ENCODE assay signal across 8 mouse cellular contexts in the genomic region with DNA sequence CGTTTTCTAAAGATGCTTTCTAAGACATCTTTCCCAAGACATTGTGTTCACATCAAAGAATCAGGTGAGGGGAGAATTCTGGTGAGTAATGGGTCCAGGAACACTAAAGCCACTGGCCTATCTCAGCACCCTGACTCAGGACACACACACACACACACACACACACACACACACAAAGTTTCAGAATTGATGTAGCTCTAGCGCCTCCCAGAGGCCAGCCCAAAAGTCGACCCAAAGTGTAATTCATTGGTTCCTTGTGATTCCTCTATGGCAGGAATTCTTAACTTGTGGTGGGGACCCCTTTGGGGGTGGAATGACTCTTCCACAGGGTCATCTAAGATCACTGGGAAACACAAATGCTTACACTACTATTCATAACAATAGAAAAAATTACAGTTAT. TPM values are rescaled to one million over a fixed set of nuclear protein-coding genes. Genes with fewer than 3 reads are reported as not detected.
DNase-seq lines count a peak whose midpoint lies in the region; ATAC-seq and TF ChIP-seq lines count a peak whose summit lies in the region.
"Had no signal": no experiment of that assay in that cellular context is flagged by ENCODE, and none has a peak within 500 bp of the region (broad histone marks: within the 10 kb centered on the region; RNA-seq: fewer than 3 reads in every experiment).

No protein-coding gene starts in this region.

- DNase-seq in hindbrain, embryonic 11.5 days (ENCODE audit: low spot score) = peak; percentile 74
- DNase-seq in testis, postnatal 14 days (ENCODE audit: low spot score) = no peak
- peak; percentile 47 for DNase-seq in embryo, embryonic 10 days (ENCODE audit: low spot score)
- peak; percentile 82 for DNase-seq in midbrain, postnatal 0 days (ENCODE audit: low spot score)
- DNase-seq in spleen, adult 12 weeks (ENCODE audit: low spot score) = no peak

- no peak overlapping the region for H3K27ac ChIP-seq in hindbrain, embryonic 11.5 days (ENCODE audit: low read depth, low read length)
- H3K27ac ChIP-seq in hindbrain, embryonic 16.5 days (ENCODE audit: low read depth, low read length) = no peak overlapping the region
- H3K27ac ChIP-seq in testis, adult 2 months (ENCODE audit: control insufficient read depth, insufficient read depth, low read depth, low read length) = no peak overlapping the region
- no peak overlapping the region for H3K27ac ChIP-seq in midbrain, postnatal 0 days (ENCODE audit: low read depth, low read length)

- H3K9ac ChIP-seq in hindbrain, embryonic 11.5 days (ENCODE audit: low read depth, low read length) = no peak overlapping the region
- H3K9ac ChIP-seq in hindbrain, embryonic 16.5 days (ENCODE audit: low read depth, low read length) = no peak overlapping the region
- H3K9ac ChIP-seq in midbrain, postnatal 0 days (replicated peaks; ENCODE audit: low read length, poor library complexity, severe bottlenecking) = no peak overlapping the region

- no peak for ATAC-seq in hindbrain, embryonic 11.5 days (ENCODE audit: low FRiP score)
- ATAC-seq in hindbrain, embryonic 16.5 days = no peak
- no peak for ATAC-seq in midbrain, postnatal 0 days (ENCODE audit: low FRiP score)

- H3K27me3 ChIP-seq in hindbrain, embryonic 11.5 days (ENCODE audit: control insufficient read depth, insufficient read depth, low read length) = peaks cover 25% of the 10 kb centered on the region
- H3K27me3 ChIP-seq in hindbrain, embryonic 16.5 days (replicated peaks; ENCODE audit: control insufficient read depth, insufficient read depth, low read length) = peaks cover 13% of the 10 kb centered on the region
- H3K27me3 ChIP-seq in testis, adult 2 months (ENCODE audit: control insufficient read depth, insufficient read depth, low read length) = no peaks in the 10 kb centered on the region
- H3K27me3 ChIP-seq in midbrain, postnatal 0 days (ENCODE audit: insufficient read depth, low read length) = peaks cover under 1% of the 10 kb centered on the region

- peaks cover 4% of the 10 kb centered on the region; the same call in 1 of the 2 replicates for H3K4me1 ChIP-seq in hindbrain, embryonic 11.5 days (replicated peaks; ENCODE audit: control insufficient read depth, insufficient read depth, low read length)
- peaks cover 14% of the 10 kb centered on the region for H3K4me1 ChIP-seq in hindbrain, embryonic 16.5 days (ENCODE audit: control insufficient read depth, insufficient read depth, low read depth, low read length)
- H3K4me1 ChIP-seq in testis, adult 2 months (ENCODE audit: control insufficient read depth, insufficient read depth, low read length) = peaks cover 15% of the 10 kb centered on the region
- 0 out of 2 replicates have a peak, but pooled peaks cover 2% of the 10 kb centered on the region for H3K4me1 ChIP-seq in midbrain, postnatal 0 days (ENCODE audit: insufficient read depth, low read length)

- 27% methylated on average over 3 of the region's 3 CpGs for WGBS in hindbrain, embryonic 11.5 days
- WGBS in hindbrain, embryonic 16.5 days = 24% methylated on average over 3 of the region's 3 CpGs
- 25% methylated on average over 3 of the region's 3 CpGs for WGBS in midbrain, postnatal 0 days

- H3K4me2 ChIP-seq in hindbrain, embryonic 11.5 days (replicated peaks; ENCODE audit: low read depth, low read length) = no peak overlapping the region
- H3K4me2 ChIP-seq in hindbrain, embryonic 16.5 days (ENCODE audit: low read length) = no peak overlapping the region
- H3K4me2 ChIP-seq in midbrain, postnatal 0 days (ENCODE audit: low read depth, low read length, poor library complexity, severe bottlenecking) = no peak overlapping the region

- TF ChIP-seq CTCF in testis, adult 2 months (IDR thresholded peaks at IDR 0.05; ENCODE audit: control insufficient read depth, insufficient read depth, insufficient replicate concordance, low read depth, low read length) = peak; percentile 40; the same call in 1 of the 2 replicates
- TF ChIP-seq CTCF in midbrain, postnatal 0 days (IDR thresholded peaks at IDR 0.05) = peak; percentile 80

- H3K4me3 ChIP-seq in hindbrain, embryonic 11.5 days (ENCODE audit: low read depth, low read length) = no peak overlapping the region
- no peak overlapping the region for H3K4me3 ChIP-seq in hindbrain, embryonic 16.5 days (ENCODE audit: low read length)
- H3K4me3 ChIP-seq in testis, adult 2 months (ENCODE audit: control insufficient read depth, low read depth, low read length) = no peak overlapping the region
- no peak overlapping the region for H3K4me3 ChIP-seq in midbrain, postnatal 0 days (ENCODE audit: low read depth, low read length)

- no peaks in the 10 kb centered on the region for H3K36me3 ChIP-seq in hindbrain, embryonic 11.5 days (ENCODE audit: control insufficient read depth, insufficient read depth, low read length)
- 0 out of 2 replicates have a peak, but pooled peaks cover 5% of the 10 kb centered on the region for H3K36me3 ChIP-seq in hindbrain, embryonic 16.5 days (ENCODE audit: control insufficient read depth, insufficient read depth, low read length)
- no peaks in the 10 kb centered on the region for H3K36me3 ChIP-seq in testis, adult 2 months (ENCODE audit: control insufficient read depth, insufficient read depth, low read length)
- H3K36me3 ChIP-seq in midbrain, postnatal 0 days (ENCODE audit: insufficient read depth, low read length) = peaks cover 5% of the 10 kb centered on the region

- TF ChIP-seq POLR2A in testis, adult 2 months (IDR thresholded peaks at IDR 0.05; ENCODE audit: control insufficient read depth, low read depth, low read length) = no peak

- no peaks in the 10 kb centered on the region for H3K9me3 ChIP-seq in hindbrain, embryonic 11.5 days (ENCODE audit: control insufficient read depth, low read length)
- H3K9me3 ChIP-seq in hindbrain, embryonic 16.5 days (ENCODE audit: control insufficient read depth, low read length) = no peaks in the 10 kb centered on the region
- no peaks in the 10 kb centered on the region for H3K9me3 ChIP-seq in midbrain, postnatal 0 days (ENCODE audit: low read length)

RNA-seq across cellular contexts. Expression of a gene that starts 10.7 kb away (rescaled TPM):
- polyA plus RNA-seq in hindbrain, embryonic 11.5 days (2014; fragmentation: Nextera tagmentation; extraction: Ambion mirVana) = not detected in 2 replicates
- polyA plus RNA-seq in hindbrain, embryonic 16.5 days (2015; fragmentation: Nextera tagmentation; extraction: Ambion mirVana) = 0.06 and 0.10 TPM in 2 replicates
- 3.9 and 4.1 TPM in 2 replicates for polyA plus RNA-seq in testis, adult 2 months (2012; rRNA removed)
- 0.38 and 0.66 TPM in 2 replicates for total RNA-seq in midbrain, postnatal 0 days (2014; rRNA removed)
- 0.10 and 0.11 TPM in 2 replicates for polyA plus RNA-seq in midbrain, postnatal 0 days (2015; fragmentation: Nextera tagmentation; extraction: Ambion mirVana)
- polyA plus RNA-seq: neural tube, embryonic 14.5 days had no signal

RNA-seq across cellular contexts. Expression of a gene that starts 16.8 kb away (rescaled TPM):
- polyA plus RNA-seq in hindbrain, embryonic 11.5 days (2014; fragmentation: Nextera tagmentation; extraction: Ambion mirVana) = 49.6 and 52.1 TPM in 2 replicates
- 124 and 126 TPM in 2 replicates for polyA plus RNA-seq in hindbrain, embryonic 16.5 days (2015; fragmentation: Nextera tagmentation; extraction: Ambion mirVana)
- polyA plus RNA-seq in testis, adult 2 months (2012; rRNA removed) = 15.6 and 17.4 TPM in 2 replicates
- total RNA-seq in midbrain, postnatal 0 days (2014; rRNA removed) = 160 and 172 TPM in 2 replicates
- polyA plus RNA-seq in midbrain, postnatal 0 days (2015; fragmentation: Nextera tagmentation; extraction: Ambion mirVana) = 104 and 107 TPM in 2 replicates

RNA-seq across cellular contexts. Expression of a gene that starts 19.3 kb away (rescaled TPM):
- 0.18 TPM in 1 of 2 replicates, not detected in the other for polyA plus RNA-seq in hindbrain, embryonic 11.5 days (2014; fragmentation: Nextera tagmentation; extraction: Ambion mirVana)
- polyA plus RNA-seq in hindbrain, embryonic 16.5 days (2015; fragmentation: Nextera tagmentation; extraction: Ambion mirVana) = 0.79 and 1.5 TPM in 2 replicates
- polyA plus RNA-seq in testis, adult 2 months (2012; rRNA removed) = 0.20 and 0.30 TPM in 2 replicates
- 1.8 and 2.2 TPM in 2 replicates for total RNA-seq in midbrain, postnatal 0 days (2014; rRNA removed)
- polyA plus RNA-seq in midbrain, postnatal 0 days (2015; fragmentation: Nextera tagmentation; extraction: Ambion mirVana) = 1.2 and 1.4 TPM in 2 replicates

RNA-seq across cellular contexts. Expression of a gene that starts 27.6 kb away (rescaled TPM):
- 29.2 and 50.2 TPM in 2 replicates for polyA plus RNA-seq in hindbrain, embryonic 11.5 days (2014; fragmentation: Nextera tagmentation; extraction: Ambion mirVana)
- polyA plus RNA-seq in hindbrain, embryonic 16.5 days (2015; fragmentation: Nextera tagmentation; extraction: Ambion mirVana) = 39.9 and 42.9 TPM in 2 replicates
- 42.4 and 44.7 TPM in 2 replicates for polyA plus RNA-seq in testis, adult 2 months (2012; rRNA removed)
- total RNA-seq in midbrain, postnatal 0 days (2014; rRNA removed) = 50.9 and 56.9 TPM in 2 replicates
- polyA plus RNA-seq in midbrain, postnatal 0 days (2015; fragmentation: Nextera tagmentation; extraction: Ambion mirVana) = 31.4 and 32.3 TPM in 2 replicates

RNA-seq across cellular contexts. Expression of a gene that starts 45.4 kb away (rescaled TPM):
- polyA plus RNA-seq in hindbrain, embryonic 11.5 days (2014; fragmentation: Nextera tagmentation; extraction: Ambion mirVana) = 108 and 112 TPM in 2 replicates
- polyA plus RNA-seq in hindbrain, embryonic 16.5 days (2015; fragmentation: Nextera tagmentation; extraction: Ambion mirVana) = 80.6 and 87.2 TPM in 2 replicates
- polyA plus RNA-seq in testis, adult 2 months (2012; rRNA removed) = 50.1 and 66.6 TPM in 2 replicates
- 50.3 and 71.4 TPM in 2 replicates for total RNA-seq in midbrain, postnatal 0 days (2014; rRNA removed)
- polyA plus RNA-seq in midbrain, postnatal 0 days (2015; fragmentation: Nextera tagmentation; extraction: Ambion mirVana) = 67.7 and 71.0 TPM in 2 replicates

Comparison
In these comparisons a context has a peak if more than half of its experiments do, and no peak if none do; other contexts are left out.
1. DNase-seq: peak in hindbrain, embryonic 11.5 days (single experiment), embryo, embryonic 10 days (single experiment) and midbrain, postnatal 0 days (single experiment); none in testis, postnatal 14 days (single experiment) and spleen, adult 12 weeks (single experiment).